Mouse (Mus musculus): ENCODE measurements around the gene Trim14. TPM values are rescaled to one million over a fixed set of nuclear protein-coding genes. Genes with fewer than 3 reads are reported as not detected.

Gene Trim14
- polyA plus RNA-seq, 1 experiment: 0.14 TPM

GRCm38 (mm10) chr4:46554295-46555069 is 18.5 kb upstream of the Trim14 start:
- Histone ChIP-seq H3K36me3 (ENCODE audit: control insufficient read depth, insufficient read depth) (no peaks in the 10 kb centered on the region), H3K79me2 (ENCODE audit: control insufficient read depth, insufficient read depth) (no peaks in the 10 kb centered on the region), H3K4me3 (no peak overlapping the region), H3K4me2 (ENCODE audit: low read depth) (no peak overlapping the region), H3K27me3 (ENCODE audit: control insufficient read depth, insufficient read depth, insufficient read length) (no peaks in the 10 kb centered on the region), H3ac (ENCODE audit: control insufficient read depth, insufficient read length) (no peak overlapping the region)
- TF ChIP-seq POLR2AphosphoS2 (IDR thresholded peaks at IDR 0.05; ENCODE audit: insufficient read length, low read depth) (no peak), REST (IDR thresholded peaks at IDR 0.05; ENCODE audit: insufficient read depth, insufficient read length) (no peak), POLR2A (IDR thresholded peaks at IDR 0.05; ENCODE audit: insufficient read length, low read depth) (no peak), TCF12 (IDR thresholded peaks at IDR 0.05; ENCODE audit: insufficient read depth, poor library complexity, severe bottlenecking) (no peak), E2F4 (IDR thresholded peaks at IDR 0.05; ENCODE audit: insufficient read depth) (no peak), USF1 (IDR thresholded peaks at IDR 0.05; ENCODE audit: low read depth) (no peak), MYOG (IDR thresholded peaks at IDR 0.05; ENCODE audit: control insufficient read depth in 1 of 3, insufficient read depth in 1 of 3, insufficient read length in 2 of 3, low read depth in 2 of 3) (no peak)

DNA sequence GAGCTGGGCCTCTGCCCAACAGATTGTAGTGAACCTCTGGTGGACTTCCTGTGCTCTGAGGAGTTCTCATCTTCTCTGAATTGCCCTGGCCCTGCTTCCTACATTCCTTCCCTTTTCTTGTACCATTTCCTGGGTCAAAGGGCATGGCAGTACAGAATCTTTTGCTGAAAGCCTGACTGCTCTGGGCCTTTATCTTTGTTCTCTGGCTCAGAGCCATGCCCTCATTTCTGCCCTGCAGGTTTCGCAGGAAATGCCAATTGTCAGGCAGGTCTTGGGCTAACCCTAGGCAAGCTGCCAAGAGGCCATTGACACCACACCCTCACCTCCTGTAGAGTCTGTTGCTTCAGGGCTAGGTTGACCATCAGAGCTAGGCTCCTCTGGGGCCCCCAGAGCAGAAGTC is 17.9 kb upstream of the Trim14 start:
- Histone ChIP-seq H3K4me3 (no peak overlapping the region), H3ac (ENCODE audit: control insufficient read depth, insufficient read length) (no peak overlapping the region), H3K36me3 (ENCODE audit: control insufficient read depth, insufficient read depth) (no peaks in the 10 kb centered on the region), H3K79me2 (ENCODE audit: control insufficient read depth, insufficient read depth) (no peaks in the 10 kb centered on the region), H3K27me3 (ENCODE audit: control insufficient read depth, insufficient read depth, insufficient read length) (no peaks in the 10 kb centered on the region), H3K4me2 (ENCODE audit: low read depth) (no peak overlapping the region)
- TF ChIP-seq POLR2A (IDR thresholded peaks at IDR 0.05; ENCODE audit: insufficient read length, low read depth) (no peak), REST (IDR thresholded peaks at IDR 0.05; ENCODE audit: insufficient read depth, insufficient read length) (no peak), MAX (IDR thresholded peaks at IDR 0.05; ENCODE audit: low read depth) (no peak), CEBPB (IDR thresholded peaks at IDR 0.05; ENCODE audit: insufficient read depth, poor library complexity, severe bottlenecking) (no peak), MYOD1 (IDR thresholded peaks at IDR 0.05; ENCODE audit: control insufficient read depth in 1 of 3, insufficient read length in 2 of 3, low read depth in 2 of 3) (no peak), TCF12 (IDR thresholded peaks at IDR 0.05; ENCODE audit: insufficient read depth, poor library complexity, severe bottlenecking) (no peak), USF1 (IDR thresholded peaks at IDR 0.05; ENCODE audit: low read depth) (no peak), E2F4 (IDR thresholded peaks at IDR 0.05; ENCODE audit: insufficient read depth) (no peak), MYOG (IDR thresholded peaks at IDR 0.05; ENCODE audit: control insufficient read depth in 1 of 3, insufficient read depth in 1 of 3, insufficient read length in 2 of 3, low read depth in 2 of 3) (no peak), SRF (IDR thresholded peaks at IDR 0.05; ENCODE audit: control insufficient read depth, insufficient read length, low read depth) (no peak), POLR2AphosphoS2 (IDR thresholded peaks at IDR 0.05; ENCODE audit: insufficient read length, low read depth) (no peak)

GRCm38 (mm10) chr4:46550406-46550805 is 14.5 kb upstream of the Trim14 start:
- H3K79me2 ChIP-seq (ENCODE audit: control insufficient read depth, insufficient read depth): no peaks in the 10 kb centered on the region
- no peak overlapping the region for H3ac ChIP-seq (ENCODE audit: control insufficient read depth, insufficient read length)
- TF ChIP-seq MAX (IDR thresholded peaks at IDR 0.05; ENCODE audit: low read depth) (no peak), REST (IDR thresholded peaks at IDR 0.05; ENCODE audit: insufficient read depth, insufficient read length) (no peak), USF1 (IDR thresholded peaks at IDR 0.05; ENCODE audit: low read depth) (no peak), POLR2A (IDR thresholded peaks at IDR 0.05; ENCODE audit: insufficient read length, low read depth) (no peak), E2F4 (IDR thresholded peaks at IDR 0.05; ENCODE audit: insufficient read depth) (no peak), CEBPB (IDR thresholded peaks at IDR 0.05; ENCODE audit: insufficient read depth, poor library complexity, severe bottlenecking) (no peak), SRF (IDR thresholded peaks at IDR 0.05; ENCODE audit: control insufficient read depth, insufficient read length, low read depth) (no peak), TCF12 (IDR thresholded peaks at IDR 0.05; ENCODE audit: insufficient read depth, poor library complexity, severe bottlenecking) (no peak), POLR2AphosphoS2 (IDR thresholded peaks at IDR 0.05; ENCODE audit: insufficient read length, low read depth) (no peak), TCF3 (IDR thresholded peaks at IDR 0.05; ENCODE audit: insufficient read length, low read depth) (no peak), MYOG (IDR thresholded peaks at IDR 0.05; ENCODE audit: control insufficient read depth in 1 of 3, insufficient read depth in 1 of 3, insufficient read length in 2 of 3, low read depth in 2 of 3) (no peak), MYOD1 (IDR thresholded peaks at IDR 0.05; ENCODE audit: control insufficient read depth in 1 of 3, insufficient read length in 2 of 3, low read depth in 2 of 3) (no peak)
- H3K4me3 ChIP-seq: no peak overlapping the region
- H3K4me2 ChIP-seq (ENCODE audit: low read depth): no peak overlapping the region
- no peaks in the 10 kb centered on the region for H3K27me3 ChIP-seq (ENCODE audit: control insufficient read depth, insufficient read depth, insufficient read length)
- no peaks in the 10 kb centered on the region for H3K36me3 ChIP-seq (ENCODE audit: control insufficient read depth, insufficient read depth)

GRCm38 (mm10) chr4:46549979-46550378 is 14.0 kb upstream of the Trim14 start:
- no peaks in the 10 kb centered on the region for H3K36me3 ChIP-seq (ENCODE audit: control insufficient read depth, insufficient read depth)
- H3ac ChIP-seq (ENCODE audit: control insufficient read depth, insufficient read length): no peak overlapping the region
- no peak overlapping the region for H3K4me2 ChIP-seq (ENCODE audit: low read depth)
- no peaks in the 10 kb centered on the region for H3K27me3 ChIP-seq (ENCODE audit: control insufficient read depth, insufficient read depth, insufficient read length)
- no peaks in the 10 kb centered on the region for H3K79me2 ChIP-seq (ENCODE audit: control insufficient read depth, insufficient read depth)
- TF ChIP-seq TCF3 (IDR thresholded peaks at IDR 0.05; ENCODE audit: insufficient read length, low read depth) (no peak), POLR2AphosphoS2 (IDR thresholded peaks at IDR 0.05; ENCODE audit: insufficient read length, low read depth) (no peak), E2F4 (IDR thresholded peaks at IDR 0.05; ENCODE audit: insufficient read depth) (no peak), USF1 (IDR thresholded peaks at IDR 0.05; ENCODE audit: low read depth) (no peak), MAX (IDR thresholded peaks at IDR 0.05; ENCODE audit: low read depth) (no peak), TCF12 (IDR thresholded peaks at IDR 0.05; ENCODE audit: insufficient read depth, poor library complexity, severe bottlenecking) (no peak), MYOD1 (IDR thresholded peaks at IDR 0.05; ENCODE audit: control insufficient read depth in 1 of 3, insufficient read length in 2 of 3, low read depth in 2 of 3) (no peak), POLR2A (IDR thresholded peaks at IDR 0.05; ENCODE audit: insufficient read length, low read depth) (no peak), CEBPB (IDR thresholded peaks at IDR 0.05; ENCODE audit: insufficient read depth, poor library complexity, severe bottlenecking) (no peak)
- no peak overlapping the region for H3K4me3 ChIP-seq
